Mouse (Mus musculus) urinary bladder, postnatal 36 days (tissue): Measurements from ENCODE around the gene Add1.
A peak's percentile ranks its signal among the peaks of the same experiment; 100 is the strongest.

ENCODE experiments used
- DNase-seq, 2 experiments: peaks; one replicate each; pipeline ENCODE4 v3.0.0; 2022; ENCODE audit warnings: low spot score in 2 of 2, mixed read lengths in 1 of 2

The Add1 gene

GRCm38 (mm10) chr5:34573268-34574221 is at the start of gene Add1:
TSS of gene Add1 (plus strand) at chr5:34573664.
- peak; percentile 98 for DNase-seq

- DNase-seq: no peak
These were observed 49.4 kb upstream of the Add1 start for GRCm38 (mm10) chr5:34523958-34524485.

- no peak for DNase-seq
These were observed 49.0 kb upstream of the Add1 start for GRCm38 (mm10) chr5:34524511-34524910.

GRCm38 (mm10) chr5:34525663-34526476 is 47.6 kb upstream of the Add1 start, which contains the start of gene Sh3bp2:
TSS of gene Sh3bp2 (plus strand) at chr5:34525838.
- DNase-seq: peak; percentile 97

GRCm38 (mm10) chr5:34526477-34526775 is 47.0 kb upstream of the Add1 start:
- DNase-seq: no peak

- no peak for DNase-seq
These were observed 46.1 kb upstream of the Add1 start for GRCm38 (mm10) chr5:34527352-34527751.

- peak; percentile 56 to 65 for DNase-seq
These were observed 44.7 kb upstream of the Add1 start for GRCm38 (mm10) chr5:34528724-34529123.

DNA sequence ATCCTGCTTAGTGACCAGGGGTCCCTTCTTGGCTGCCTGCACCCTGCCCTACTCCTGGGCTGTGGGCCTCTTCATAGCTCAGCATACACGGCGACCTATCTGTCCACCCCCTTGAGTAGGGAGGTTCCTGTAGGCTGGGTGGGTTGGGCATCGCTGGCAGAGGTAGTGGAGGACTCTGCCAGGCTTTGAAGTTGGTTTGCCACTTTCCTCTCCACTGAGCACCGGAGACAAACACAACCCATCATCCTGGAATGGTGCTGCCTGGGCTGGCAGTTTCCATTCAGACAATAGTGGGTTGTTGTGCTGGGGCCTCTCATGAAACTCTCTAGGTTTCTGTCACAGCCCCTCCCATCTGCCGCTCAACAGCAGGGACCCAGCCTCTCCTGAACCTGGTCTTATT is 43.3 kb upstream of the Add1 start:
- no peak for DNase-seq

GRCm38 (mm10) chr5:34530687-34531086 is 42.8 kb upstream of the Add1 start:
- DNase-seq: no peak

DNA sequence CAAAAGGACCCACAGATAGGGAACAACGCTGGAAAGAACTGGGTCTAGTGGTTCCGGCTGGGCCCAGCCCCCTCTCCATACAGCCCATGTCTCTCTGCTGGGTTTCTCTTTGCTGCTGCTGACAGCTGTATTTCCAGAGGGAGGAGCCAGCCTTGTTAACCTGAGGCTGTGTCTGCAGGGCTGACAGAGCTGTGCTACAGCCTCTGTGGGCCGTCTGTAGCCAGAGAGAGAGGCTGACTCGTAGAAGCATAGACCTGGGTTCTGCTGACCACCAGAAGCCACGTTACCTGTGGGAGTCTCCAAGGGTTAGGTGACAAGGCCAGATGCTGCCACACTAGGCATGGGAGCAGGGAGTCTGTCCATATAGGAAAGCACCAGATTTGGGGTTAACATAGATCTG is 40.4 kb upstream of the Add1 start:
- no peak for DNase-seq

GRCm38 (mm10) chr5:34533820-34534219 is 39.6 kb upstream of the Add1 start:
- no peak for DNase-seq

DNA sequence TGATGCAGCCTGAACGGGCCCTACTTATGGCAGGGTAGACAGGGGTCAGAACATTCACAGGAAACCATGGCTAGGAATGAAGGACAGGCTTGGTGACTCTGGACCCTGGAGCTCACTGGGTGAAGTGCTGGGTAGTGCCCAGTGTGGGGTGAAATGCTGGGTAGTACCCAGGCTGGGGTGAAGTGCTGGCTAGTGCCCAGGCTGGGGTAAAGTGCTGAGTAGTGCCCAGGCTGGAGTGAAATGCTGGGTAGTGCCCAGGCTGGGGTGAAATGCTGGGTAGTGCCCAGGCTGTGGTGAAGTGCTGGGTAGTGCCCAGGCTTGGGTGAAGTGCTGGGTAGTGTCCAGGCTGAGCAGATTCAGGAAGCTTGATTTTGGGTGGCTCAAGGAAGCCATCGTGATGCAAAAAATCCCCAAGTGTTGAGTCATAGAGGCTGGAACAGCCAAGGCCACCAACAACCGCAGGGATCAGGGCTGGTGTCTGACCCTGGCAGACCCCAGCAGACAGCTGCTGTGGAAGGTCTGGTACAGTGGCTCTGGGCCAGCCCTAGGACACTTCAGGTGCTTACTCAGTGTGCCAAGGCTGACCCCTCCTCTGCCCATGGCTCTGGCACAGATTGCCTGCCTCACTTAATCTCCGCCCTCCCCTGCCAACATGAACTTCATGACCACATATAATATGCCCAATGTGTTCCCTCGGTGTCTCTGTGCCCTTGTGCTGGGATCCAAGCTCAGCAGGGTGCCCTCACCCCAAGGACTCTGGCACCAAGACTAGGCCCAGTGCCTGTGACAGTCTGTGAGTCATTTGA is 38.5 kb upstream of the Add1 start:
- no peak for DNase-seq

DNA sequence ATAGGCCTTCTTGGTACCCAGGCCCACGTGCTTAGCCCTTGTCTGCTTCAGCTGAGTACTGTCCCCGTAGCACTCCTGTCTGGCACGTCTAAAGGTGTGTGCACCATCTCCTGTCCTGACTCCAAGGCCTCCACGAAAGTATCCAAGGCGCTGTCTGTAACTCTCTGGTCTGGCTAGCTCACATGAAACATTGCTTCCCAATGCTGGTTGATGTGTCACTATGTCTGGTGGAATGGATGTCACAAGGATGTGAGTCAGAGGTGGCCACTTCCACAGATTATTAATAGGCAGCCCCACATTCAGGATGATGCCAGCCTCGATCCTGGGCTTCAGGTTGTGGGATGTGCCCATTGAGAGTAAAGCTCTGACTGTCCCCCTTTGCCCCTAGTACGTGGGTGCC is 37.6 kb upstream of the Add1 start:
- no peak for DNase-seq

GRCm38 (mm10) chr5:34538079-34538478 is 35.4 kb upstream of the Add1 start:
- DNase-seq: no peak

- no peak for DNase-seq
These were observed 34.9 kb upstream of the Add1 start for GRCm38 (mm10) chr5:34538527-34538926.

- DNase-seq: no peak
These were observed 34.3 kb upstream of the Add1 start for GRCm38 (mm10) chr5:34539121-34539520.

DNA sequence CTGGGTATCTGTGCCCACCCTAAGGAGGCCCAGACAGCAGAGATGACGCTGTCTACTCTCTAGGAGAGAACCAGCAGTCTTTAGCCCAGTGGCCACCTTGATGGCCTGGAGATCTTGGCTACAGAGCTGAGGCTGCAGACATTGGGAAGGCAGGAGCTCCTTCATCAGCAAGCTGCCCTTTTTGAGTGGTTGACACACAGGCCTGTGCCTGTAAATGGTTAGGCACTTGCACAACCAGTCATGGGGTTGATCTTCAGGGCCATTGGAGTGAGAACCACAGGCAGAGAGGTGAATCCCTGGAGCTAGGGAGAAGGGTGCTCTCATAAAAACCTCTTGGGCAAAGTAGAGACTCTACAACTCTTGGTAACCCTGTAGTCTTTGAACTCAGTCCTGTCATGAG is 31.3 kb upstream of the Add1 start:
- DNase-seq: no peak

DNA sequence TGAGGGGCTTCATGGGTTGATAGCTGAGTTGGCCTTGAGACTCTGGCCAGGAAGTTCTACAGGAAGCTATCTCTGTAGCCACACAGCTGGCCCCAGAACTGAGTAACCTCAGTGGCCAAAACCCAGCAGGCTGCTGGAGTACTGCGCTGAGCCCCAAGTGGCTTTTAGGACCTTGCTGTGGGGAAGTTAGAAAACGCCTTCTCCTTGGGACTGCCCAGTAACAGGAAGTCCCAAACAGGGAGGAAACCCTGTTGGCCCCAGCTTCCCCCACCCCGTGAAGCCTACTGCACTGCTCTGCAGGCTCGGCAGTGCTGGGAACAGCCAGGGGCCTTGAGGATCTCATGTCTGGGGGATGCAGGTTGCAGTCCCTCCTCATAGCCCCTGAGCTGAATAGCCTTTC is 30.4 kb upstream of the Add1 start:
- DNase-seq: no peak

DNA sequence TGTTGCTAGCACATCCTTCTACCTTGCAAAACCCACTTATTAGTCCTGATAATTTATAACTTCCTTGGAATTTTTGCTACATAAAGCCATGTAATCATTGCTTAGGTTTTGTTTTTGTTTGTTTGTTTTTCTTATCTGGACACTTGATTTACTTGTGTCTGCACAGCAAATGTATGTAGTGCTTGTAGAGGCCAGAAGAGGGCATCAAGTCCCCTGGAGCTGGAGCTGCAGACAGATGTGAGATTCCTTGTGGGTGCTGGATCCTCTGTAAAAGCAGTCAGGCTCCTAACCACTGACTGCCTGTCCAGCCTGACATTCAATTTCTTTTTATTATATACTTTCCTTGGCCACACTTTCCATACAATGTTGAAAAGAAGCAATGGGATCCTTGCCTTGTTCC is 26.1 kb upstream of the Add1 start:
- DNase-seq: no peak

DNA sequence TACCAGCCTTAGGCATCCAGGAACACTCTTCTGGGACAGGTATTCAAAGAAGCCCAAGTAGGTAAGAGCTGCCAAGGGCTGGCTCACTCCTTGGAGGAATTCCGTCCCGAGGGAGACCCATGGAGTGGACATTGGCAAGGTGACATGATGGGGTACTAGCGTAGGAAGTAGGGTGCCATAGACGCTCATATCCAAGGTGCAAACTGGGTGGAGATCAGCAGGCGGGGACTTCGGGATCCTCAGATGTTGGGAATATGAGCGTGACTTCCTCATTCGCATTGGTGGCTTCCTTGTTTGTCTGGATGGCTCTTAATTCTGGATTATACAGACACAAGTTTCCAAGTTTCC is 24.4 kb upstream of the Add1 start:
- no peak for DNase-seq

GRCm38 (mm10) chr5:34549483-34550221 is 23.8 kb upstream of the Add1 start:
- peak in 1 of 2 experiments; percentile 35 for DNase-seq
